Mouse (Mus musculus): ENCODE results near the gene Gm44973. TPM values are rescaled to one million over a fixed set of nuclear protein-coding genes. Genes with fewer than 3 reads are reported as not detected.
"Not testable (repeated sequence)": the region's sequence is repeated elsewhere in the genome, so short reads cannot be mapped to it uniquely, and the experiment has no call there.

Gm44973 gene
- polyA plus RNA-seq, 1 experiment from 2014 or later, result 1.8 TPM

DNA sequence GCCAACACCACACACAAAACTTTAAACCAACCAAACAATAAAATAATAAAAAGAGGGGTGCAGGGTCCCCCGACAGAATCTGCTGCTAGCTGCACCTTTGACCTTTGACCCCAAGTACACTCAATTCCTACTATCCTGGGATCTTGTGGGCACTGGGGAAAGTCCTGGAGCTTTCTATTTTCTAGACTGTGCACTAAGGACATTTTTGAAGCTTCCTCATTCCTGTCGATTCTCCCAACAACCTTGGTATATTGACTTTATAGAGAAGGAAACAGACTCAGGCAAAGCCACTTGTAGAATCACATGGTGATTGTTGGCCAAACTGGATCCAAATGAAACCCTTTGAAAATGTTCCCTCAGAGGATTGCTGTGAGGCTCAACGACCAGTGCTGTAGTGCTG lies 761 bp downstream of the Gm44973 start:
- Histone ChIP-seq H3K27ac (ENCODE audit: low read depth) (peak overlapping the region; percentile 98), H3K9ac (replicated peaks) (peak overlapping the region; percentile 85), H3K27me3 (ENCODE audit: insufficient read depth, low read length) (no peaks in the 10 kb centered on the region), H3K4me1 (ENCODE audit: insufficient read depth) (peaks cover 18% of the 10 kb centered on the region), H3K9me3 (ENCODE audit: low read length) (no peaks in the 10 kb centered on the region), H3K4me2 (ENCODE audit: low read depth, low read length) (peak overlapping the region; percentile 94), H3K36me3 (replicated peaks; ENCODE audit: insufficient read depth, low read length) (peaks cover 21% of the 10 kb centered on the region), H3K4me3 (ENCODE audit: low read depth, low read length) (peak overlapping the region; percentile 76)
- DNase-seq (no peak), ATAC-seq (no peak)
- TF ChIP-seq EP300 (IDR thresholded peaks at IDR 0.05; ENCODE audit: low read depth) (no peak), CTCF (IDR thresholded peaks at IDR 0.05; ENCODE audit: low read depth) (no peak)
- WGBS (ENCODE audit: insufficient replicate concordance), result 37% methylated on average over 3 of the region's 3 CpGs

DNA sequence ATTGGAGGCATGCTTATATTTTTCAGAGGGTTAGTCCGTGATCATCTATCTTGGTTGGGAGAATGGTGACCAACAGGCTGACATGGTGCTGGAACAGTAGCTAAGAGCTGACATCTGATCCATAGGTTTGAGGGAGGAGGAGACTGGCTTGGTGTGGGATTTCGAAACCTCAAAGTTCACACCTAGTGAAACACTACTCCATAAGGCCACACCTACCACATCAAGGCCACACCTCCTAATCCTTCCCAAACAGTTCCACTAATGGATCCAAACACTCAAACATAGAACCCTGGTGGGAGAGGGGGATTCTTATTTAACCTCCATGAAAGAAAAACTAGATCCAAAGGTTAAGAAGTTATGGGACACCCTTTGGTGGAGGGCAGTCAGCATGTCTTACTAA lies 1.6 kb downstream of the Gm44973 start:
- no peak overlapping the region for H3K9ac ChIP-seq (replicated peaks)
- TF ChIP-seq EP300 (IDR thresholded peaks at IDR 0.05; ENCODE audit: low read depth) (no peak), CTCF (IDR thresholded peaks at IDR 0.05; ENCODE audit: low read depth) (no peak)
- H3K27me3 ChIP-seq (ENCODE audit: insufficient read depth, low read length), result no peaks in the 10 kb centered on the region
- H3K36me3 ChIP-seq (replicated peaks; ENCODE audit: insufficient read depth, low read length), result peaks cover 12% of the 10 kb centered on the region
- ATAC-seq, result no peak
- H3K4me2 ChIP-seq (ENCODE audit: low read depth, low read length), result no peak overlapping the region
- H3K9me3 ChIP-seq (ENCODE audit: low read length), result no peaks in the 10 kb centered on the region
- H3K4me3 ChIP-seq (ENCODE audit: low read depth, low read length), result no peak overlapping the region
- H3K4me1 ChIP-seq (ENCODE audit: insufficient read depth), result peaks cover 19% of the 10 kb centered on the region
- no peak for DNase-seq
- WGBS (ENCODE audit: insufficient replicate concordance), result 90% methylated on average over 2 of the region's 2 CpGs
- no peak overlapping the region for H3K27ac ChIP-seq (ENCODE audit: low read depth)

DNA sequence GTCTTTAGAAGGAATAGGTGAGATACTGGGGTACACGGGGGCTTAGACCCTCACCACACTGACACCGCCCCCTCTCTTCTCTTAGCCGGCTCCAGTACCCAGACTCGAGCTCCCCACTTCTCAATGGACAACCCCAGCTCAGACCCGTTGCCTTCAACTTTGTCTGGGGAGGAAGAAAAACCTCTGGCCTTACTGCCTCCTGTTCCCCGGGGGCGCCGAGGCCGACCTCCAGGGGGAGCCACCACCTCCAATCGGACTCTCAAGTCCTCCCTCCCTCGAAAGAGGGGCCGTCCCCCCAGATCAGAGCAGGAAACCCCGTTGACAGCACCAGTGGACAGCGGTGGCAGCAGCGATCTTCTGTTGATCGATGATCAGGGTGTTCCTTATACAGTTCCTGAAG lies 2.1 kb downstream of the Gm44973 start:
- TF ChIP-seq EP300 (IDR thresholded peaks at IDR 0.05; ENCODE audit: low read depth) (no peak), CTCF (IDR thresholded peaks at IDR 0.05; ENCODE audit: low read depth) (peak; percentile 17; the same call in 1 of the 2 replicates)
- ATAC-seq (no peak), DNase-seq (no peak)
- no peak overlapping the region for H3K27ac ChIP-seq (ENCODE audit: low read depth)
- no peak overlapping the region for H3K9ac ChIP-seq (replicated peaks)
- H3K27me3 ChIP-seq (ENCODE audit: insufficient read depth, low read length), result no peaks in the 10 kb centered on the region
- no peak overlapping the region for H3K4me2 ChIP-seq (ENCODE audit: low read depth, low read length)
- no peak overlapping the region for H3K4me3 ChIP-seq (ENCODE audit: low read depth, low read length)
- WGBS (ENCODE audit: insufficient replicate concordance), result 89% methylated on average over 16 of the region's 16 CpGs
- H3K4me1 ChIP-seq (ENCODE audit: insufficient read depth), result peaks cover 19% of the 10 kb centered on the region
- no peaks in the 10 kb centered on the region for H3K9me3 ChIP-seq (ENCODE audit: low read length)
- H3K36me3 ChIP-seq (replicated peaks; ENCODE audit: insufficient read depth, low read length), result peaks cover 13% of the 10 kb centered on the region

DNA sequence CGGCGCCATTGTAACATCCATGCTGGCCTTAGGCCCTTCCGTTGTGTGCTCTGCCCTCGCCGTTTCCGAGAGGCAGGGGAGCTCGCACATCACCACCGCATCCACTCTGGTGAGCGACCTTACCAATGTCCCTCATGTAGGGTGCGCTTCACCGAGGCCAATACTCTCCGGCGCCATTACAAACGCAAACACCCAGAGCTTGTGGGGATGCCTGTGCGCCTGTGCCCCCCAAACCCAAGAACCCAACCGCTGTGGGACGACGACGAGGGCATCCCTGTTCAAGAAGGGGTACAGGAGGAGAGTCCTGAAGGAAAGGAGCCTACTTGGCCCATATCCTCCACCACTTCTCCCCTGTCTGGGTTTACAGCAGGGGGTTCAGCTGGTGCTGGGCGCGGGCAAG lies 2.6 kb downstream of the Gm44973 start:
- no peak overlapping the region for H3K9ac ChIP-seq (replicated peaks)
- H3K27me3 ChIP-seq (ENCODE audit: insufficient read depth, low read length), result no peaks in the 10 kb centered on the region
- WGBS (ENCODE audit: insufficient replicate concordance), result 96% methylated on average over 21 of the region's 21 CpGs
- H3K36me3 ChIP-seq (replicated peaks; ENCODE audit: insufficient read depth, low read length), result peaks cover 11% of the 10 kb centered on the region
- H3K27ac ChIP-seq (ENCODE audit: low read depth), result no peak overlapping the region
- peaks cover 17% of the 10 kb centered on the region for H3K4me1 ChIP-seq (ENCODE audit: insufficient read depth)
- TF ChIP-seq CTCF (IDR thresholded peaks at IDR 0.05; ENCODE audit: low read depth) (no peak), EP300 (IDR thresholded peaks at IDR 0.05; ENCODE audit: low read depth) (no peak)
- H3K4me3 ChIP-seq (ENCODE audit: low read depth, low read length), result no peak overlapping the region
- ATAC-seq, result no peak
- no peak for DNase-seq
- H3K4me2 ChIP-seq (ENCODE audit: low read depth, low read length), result no peak overlapping the region
- H3K9me3 ChIP-seq (ENCODE audit: low read length), result no peaks in the 10 kb centered on the region

DNA sequence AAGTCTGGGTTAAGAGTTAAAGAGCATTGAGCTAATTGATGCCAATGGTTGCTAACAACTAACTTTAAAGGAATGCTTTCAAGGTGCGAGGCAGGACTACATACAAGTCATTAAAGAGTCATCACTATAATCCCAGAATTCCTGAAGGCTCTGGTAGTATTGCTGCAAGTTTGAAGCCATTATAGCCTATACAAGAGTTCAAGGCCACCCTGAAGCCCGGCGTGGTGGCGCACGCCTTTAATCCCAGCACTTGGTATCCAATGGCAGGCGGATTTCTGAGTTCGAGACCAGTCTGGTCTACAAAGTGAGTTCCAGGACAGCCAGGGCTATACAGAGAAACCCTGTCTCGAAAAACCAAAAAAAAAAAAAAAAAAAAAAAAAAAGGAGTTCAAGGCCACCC lies 4.3 kb downstream of the Gm44973 start:
- 24% methylated on average over 8 of the region's 8 CpGs for WGBS (ENCODE audit: insufficient replicate concordance)
- H3K27ac ChIP-seq (ENCODE audit: low read depth), result peak overlapping the region; percentile 99
- ATAC-seq; H3K9me3 ChIP-seq (ENCODE audit: low read length); DNase-seq; H3K27me3 ChIP-seq (ENCODE audit: insufficient read depth, low read length): not testable (repeated sequence)
- H3K4me2 ChIP-seq (ENCODE audit: low read depth, low read length), result peak overlapping the region; percentile 90
- peak overlapping the region; percentile 99 for H3K9ac ChIP-seq (replicated peaks)
- H3K4me1 ChIP-seq (ENCODE audit: insufficient read depth), result peaks cover 13% of the 10 kb centered on the region
- peak overlapping the region; percentile 99 for H3K4me3 ChIP-seq (ENCODE audit: low read depth, low read length)
- peaks cover 21% of the 10 kb centered on the region for H3K36me3 ChIP-seq (replicated peaks; ENCODE audit: insufficient read depth, low read length)

DNA sequence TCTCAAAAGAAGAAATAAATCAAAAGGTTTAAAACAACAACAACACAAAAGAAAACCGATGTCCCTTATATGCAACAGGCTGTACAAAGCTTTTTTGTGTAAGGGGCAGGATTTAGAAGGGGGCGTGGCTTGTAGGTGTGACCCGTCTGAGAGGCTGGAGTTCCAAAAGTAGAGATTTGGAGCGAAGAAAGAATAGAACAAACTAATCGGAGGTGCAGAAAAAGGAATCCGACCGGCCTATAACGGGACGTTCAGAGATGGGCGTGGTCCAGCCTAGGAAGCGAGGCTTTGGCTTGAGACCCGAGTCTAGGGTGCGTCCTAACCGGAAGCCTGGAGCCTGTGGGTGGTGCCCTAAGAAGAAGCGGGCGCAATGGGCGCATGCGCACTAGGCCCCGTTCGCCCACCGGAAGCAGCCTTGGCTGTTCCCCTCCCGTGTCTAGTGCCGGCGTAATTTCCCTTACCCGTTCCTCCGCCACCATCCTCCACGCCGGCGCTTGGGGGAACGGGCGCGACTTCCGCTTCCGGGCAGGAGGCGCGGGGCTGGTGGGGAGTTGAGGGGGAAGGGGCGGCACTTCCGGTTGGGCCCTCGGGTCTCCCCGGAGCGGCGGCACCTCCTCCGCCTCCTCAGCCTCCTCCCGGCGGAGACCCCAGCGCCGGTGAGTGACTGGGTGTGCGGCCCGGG lies 4.8 kb downstream of the Gm44973 start, which contains the start of the genes Zfp865 and Ccdc106:
TSS of gene Zfp865 (plus strand) at position 377 of the 682 bp plus-strand sequence.
TSS of gene Ccdc106 (plus strand) at position 554 of the 682 bp plus-strand sequence.
- Histone ChIP-seq H3K4me1 (ENCODE audit: insufficient read depth) (peaks cover 13% of the 10 kb centered on the region), H3K9me3 (ENCODE audit: low read length) (no peaks in the 10 kb centered on the region), H3K36me3 (replicated peaks; ENCODE audit: insufficient read depth, low read length) (peaks cover 21% of the 10 kb centered on the region), H3K27me3 (ENCODE audit: insufficient read depth, low read length) (no peaks in the 10 kb centered on the region), H3K9ac (replicated peaks) (peak within 1 kb of the TSS; percentile 99), H3K4me2 (ENCODE audit: low read depth, low read length) (peak within 1 kb of the TSS; percentile 90), H3K4me3 (ENCODE audit: low read depth, low read length) (peak within 1 kb of the TSS; percentile 99), H3K27ac (ENCODE audit: low read depth) (peak within 1 kb of the TSS; percentile 99)
- TF ChIP-seq CTCF (IDR thresholded peaks at IDR 0.05; ENCODE audit: low read depth) (no peak), EP300 (IDR thresholded peaks at IDR 0.05; ENCODE audit: low read depth) (peak; percentile 47; the same call in 1 of the 2 replicates)
- peak; percentile 98 for DNase-seq
- under 1% methylated on average over 36 of the region's 49 CpGs for WGBS (ENCODE audit: insufficient replicate concordance)
- ATAC-seq, result peak; percentile 91
